Mouse (Mus musculus) embryonic facial prominence, embryonic 12.5 days (tissue): ENCODE results near the gene Pcf11. TPM values are rescaled to one million over a fixed set of nuclear protein-coding genes. Genes with fewer than 3 reads are reported as not detected.
A peak's percentile ranks its signal among the peaks of the same experiment; 100 is the strongest.

Source experiments
- ATAC-seq: fragments of 200-750 bp; cut with Nextera tagmentation; 2 replicates; pipeline ENCODE4 v1.8.0; 2017; ENCODE audit not compliant: insufficient number of reproducible peaks, insufficient read depth, low FRiP score, low TSS enrichment
- H3K27ac ChIP-seq: fragments of 300-500 bp; sonication (generic); 2 replicates; pipeline ENCODE4 v1.5.1; 2016; ENCODE audit warnings: mild to moderate bottlenecking
- H3K27me3 ChIP-seq: fragments of 300-500 bp; sonication (generic); 2 replicates; pipeline ENCODE4 v1.6.1; 2016; ENCODE audit warnings: mild to moderate bottlenecking, moderate library complexity
- H3K36me3 ChIP-seq: fragments of 300-500 bp; sonication (generic); 2 replicates; pipeline ENCODE4 v1.6.1; 2016; ENCODE audit warnings: mild to moderate bottlenecking
- H3K4me1 ChIP-seq: fragments of 300-500 bp; sonication (generic); 2 replicates; pipeline ENCODE4 v1.6.1; 2016
- H3K4me2 ChIP-seq: fragments of 300-500 bp; sonication (generic); replicated peaks from 2 replicates; pipeline ENCODE4 v1.6.1; 2016; ENCODE audit warnings: mild to moderate bottlenecking, moderate library complexity
- H3K4me3 ChIP-seq: fragments of 300-500 bp; sonication (generic); 2 replicates; pipeline ENCODE4 v1.5.1; 2016; ENCODE audit warnings: mild to moderate bottlenecking
- H3K9ac ChIP-seq: fragments of 300-500 bp; sonication (generic); 2 replicates; pipeline ENCODE4 v1.6.1; 2016; ENCODE audit warnings: mild to moderate bottlenecking, moderate library complexity
- H3K9me3 ChIP-seq: fragments of 300-500 bp; sonication (generic); 2 replicates; pipeline ENCODE4 v1.6.1; 2016; ENCODE audit warnings: mild to moderate bottlenecking, moderate library complexity
- WGBS: fragments of 180-500 bp; shearing (Covaris S2); methylation state at CpG from one replicate; pipeline ENCODE4 v1.1.7; 2016; 5-methylcytosine and 5-hydroxymethylcytosine counted together
- polyA plus RNA-seq: library from polyadenylated mRNA; unstranded; fragments of >200 nt; fragmentation: Nextera tagmentation; extraction: Ambion mirVana; gene quantifications from 2 replicates; pipeline ENCODE4 v1.2.1, GENCODE M21; 2016

Gene Pcf11
- polyA plus RNA-seq, 1 experiment from 2014 or later = 32.4 TPM

- peak overlapping the region; percentile 92 for H3K4me3 ChIP-seq
- H3K4me2 ChIP-seq = peak overlapping the region; percentile 94
- H3K9ac ChIP-seq = peak overlapping the region; percentile 68
- H3K27me3 ChIP-seq = no peaks in the 10 kb centered on the region
- 1% methylated on average over 49 of the region's 49 CpGs for WGBS
- ATAC-seq = peak; percentile 70
- H3K27ac ChIP-seq = 0 out of 2 replicates have a peak overlapping the region, but pooled peaks have one; percentile 17
- H3K36me3 ChIP-seq = 0 out of 2 replicates have a peak, but pooled peaks cover 5% of the 10 kb centered on the region
- no peaks in the 10 kb centered on the region for H3K9me3 ChIP-seq
- peaks cover 12% of the 10 kb centered on the region for H3K4me1 ChIP-seq
Observed at GRCm38 (mm10) chr7:92636295-92637011, 33.3 kb downstream of the Pcf11 start.

- Histone ChIP-seq H3K4me2 (no peak overlapping the region), H3K4me3 (no peak overlapping the region), H3K27ac (no peak overlapping the region), H3K36me3 (no peaks in the 10 kb centered on the region), H3K9me3 (no peaks in the 10 kb centered on the region), H3K27me3 (no peaks in the 10 kb centered on the region), H3K9ac (no peak overlapping the region), H3K4me1 (no peaks in the 10 kb centered on the region)
- WGBS = 40% methylated on average over 2 of the region's 2 CpGs
- ATAC-seq = no peak
Observed at GRCm38 (mm10) chr7:92630167-92630566, 39.6 kb downstream of the Pcf11 start.

GRCm38 (mm10) chr7:92624488-92624887, 45.2 kb downstream of the Pcf11 start:
- ATAC-seq = no peak
- no peak overlapping the region for H3K27ac ChIP-seq

GRCm38 (mm10) chr7:92610830-92611229, 58.9 kb downstream of the Pcf11 start:
- no peak for ATAC-seq
- no peaks in the 10 kb centered on the region for H3K4me1 ChIP-seq

More at GRCm38 (mm10) chr7:92624488-92624887, 45.2 kb downstream of the Pcf11 start:
- no peaks in the 10 kb centered on the region for H3K9me3 ChIP-seq
- no peaks in the 10 kb centered on the region for H3K36me3 ChIP-seq
- H3K4me2 ChIP-seq = no peak overlapping the region
- H3K27me3 ChIP-seq = no peaks in the 10 kb centered on the region
- WGBS = 46% methylated on average over 2 of the region's 2 CpGs
- no peak overlapping the region for H3K4me3 ChIP-seq
- H3K9ac ChIP-seq = no peak overlapping the region
- H3K4me1 ChIP-seq = no peaks in the 10 kb centered on the region

GRCm38 (mm10) chr7:92604961-92605360, 64.8 kb downstream of the Pcf11 start:
- Histone ChIP-seq H3K9me3 (no peaks in the 10 kb centered on the region), H3K27me3 (no peaks in the 10 kb centered on the region), H3K4me2 (no peak overlapping the region), H3K4me1 (no peaks in the 10 kb centered on the region), H3K27ac (no peak overlapping the region), H3K36me3 (peaks cover 6% of the 10 kb centered on the region; the same call in 1 of the 2 replicates), H3K4me3 (no peak overlapping the region), H3K9ac (no peak overlapping the region)
- WGBS = 91% methylated on average over 7 of the region's 7 CpGs
- no peak for ATAC-seq

More at GRCm38 (mm10) chr7:92610830-92611229, 58.9 kb downstream of the Pcf11 start:
- Histone ChIP-seq H3K9me3 (no peaks in the 10 kb centered on the region), H3K4me3 (no peak overlapping the region), H3K4me2 (no peak overlapping the region), H3K9ac (no peak overlapping the region), H3K27me3 (no peaks in the 10 kb centered on the region), H3K36me3 (no peaks in the 10 kb centered on the region), H3K27ac (no peak overlapping the region)
- 66% methylated on average over 7 of the region's 7 CpGs for WGBS

Other genes starting within 250 kb of the Pcf11 start
- gene Ccdc90b, start 108.8 kb downstream of the Pcf11 start, polyA plus RNA-seq = 58.3 and 59.3 TPM in 2 replicates
- gene Ankrd42, start 32.8 kb downstream of the Pcf11 start, polyA plus RNA-seq = 9.9 and 11.7 TPM in 2 replicates
- gene Rab30, start 71.7 kb upstream of the Pcf11 start, polyA plus RNA-seq = 21.8 and 22.0 TPM in 2 replicates
- gene Ddias, start 204.3 kb upstream of the Pcf11 start, polyA plus RNA-seq = 15.4 and 18.5 TPM in 2 replicates
- gene Prcp, start 204.5 kb upstream of the Pcf11 start, polyA plus RNA-seq = 26.1 and 26.3 TPM in 2 replicates